ENCODE assay signal across 15 mouse cellular contexts in the genomic region with DNA sequence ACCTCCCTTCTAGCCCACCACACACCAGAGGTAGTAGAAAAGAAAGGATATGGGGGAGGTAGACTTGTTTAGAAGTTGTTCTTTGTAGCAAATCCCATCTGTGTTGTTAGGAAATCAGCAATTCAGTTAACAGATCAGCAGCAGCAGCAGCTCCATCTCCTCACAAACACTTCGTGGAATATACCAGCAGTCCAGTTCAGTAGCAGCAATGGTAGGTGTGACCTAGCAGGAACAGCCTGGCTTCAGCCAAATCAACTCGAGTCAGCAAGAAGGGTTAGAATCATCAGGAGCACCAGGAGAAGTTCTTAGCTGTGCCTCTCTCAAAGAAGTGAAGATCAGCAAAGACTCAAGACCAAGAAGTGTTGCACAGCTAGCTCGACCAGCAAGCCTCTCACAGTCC.
"Had no signal": no experiment of that assay in that cellular context is flagged by ENCODE, and none has a peak within 500 bp of the region (broad histone marks: within the 10 kb centered on the region; RNA-seq: fewer than 3 reads in every experiment).

No protein-coding gene starts in this region.

- H3K27me3 ChIP-seq: intestine, embryonic 15.5 days; kidney, embryonic 15.5 days; limb, embryonic 13.5 days; midbrain, embryonic 13.5 days had no signal

- H3K4me3 ChIP-seq: intestine, embryonic 15.5 days; kidney, embryonic 15.5 days; limb, embryonic 10.5 days; limb, embryonic 13.5 days; midbrain, embryonic 10.5 days; midbrain, embryonic 13.5 days had no signal

- ATAC-seq: hindbrain, embryonic 16.5 days; intestine, embryonic 15.5 days; liver, postnatal 0 days; midbrain, embryonic 13.5 days had no signal

- H3K4me2 ChIP-seq: intestine, embryonic 15.5 days; kidney, embryonic 15.5 days; limb, embryonic 13.5 days; midbrain, embryonic 13.5 days had no signal

- H3K4me1 ChIP-seq: intestine, embryonic 15.5 days; kidney, embryonic 15.5 days; limb, embryonic 13.5 days; midbrain, embryonic 13.5 days had no signal

- DNase-seq: kidney, adult 11 months; kidney, adult 8-10 months; kidney, postnatal 14 days; kidney, postnatal 4 days; liver, postnatal 0 days; thymus, adult 18-20 months; thymus, postnatal 25 days had no signal

- H3K36me3 ChIP-seq: intestine, embryonic 15.5 days; kidney, embryonic 15.5 days; limb, embryonic 10.5 days; limb, embryonic 13.5 days; midbrain, embryonic 10.5 days; midbrain, embryonic 13.5 days had no signal

- H3K27ac ChIP-seq: intestine, embryonic 15.5 days; kidney, embryonic 15.5 days; limb, embryonic 10.5 days; limb, embryonic 13.5 days; liver, embryonic 14.5 days; midbrain, embryonic 10.5 days; midbrain, embryonic 13.5 days had no signal

- H3K9ac ChIP-seq: intestine, embryonic 15.5 days; kidney, embryonic 15.5 days; limb, embryonic 13.5 days; liver, embryonic 14.5 days; liver, postnatal 0 days; midbrain, embryonic 13.5 days had no signal

- H3K9me3 ChIP-seq: intestine, embryonic 15.5 days; kidney, embryonic 15.5 days; limb, embryonic 10.5 days; limb, embryonic 13.5 days; midbrain, embryonic 10.5 days; midbrain, embryonic 13.5 days had no signal
